Mouse (Mus musculus): ENCODE data around the gene Ppme1.
A peak's percentile ranks its signal among the peaks of the same experiment; 100 is the strongest.

The Ppme1 gene

DNA sequence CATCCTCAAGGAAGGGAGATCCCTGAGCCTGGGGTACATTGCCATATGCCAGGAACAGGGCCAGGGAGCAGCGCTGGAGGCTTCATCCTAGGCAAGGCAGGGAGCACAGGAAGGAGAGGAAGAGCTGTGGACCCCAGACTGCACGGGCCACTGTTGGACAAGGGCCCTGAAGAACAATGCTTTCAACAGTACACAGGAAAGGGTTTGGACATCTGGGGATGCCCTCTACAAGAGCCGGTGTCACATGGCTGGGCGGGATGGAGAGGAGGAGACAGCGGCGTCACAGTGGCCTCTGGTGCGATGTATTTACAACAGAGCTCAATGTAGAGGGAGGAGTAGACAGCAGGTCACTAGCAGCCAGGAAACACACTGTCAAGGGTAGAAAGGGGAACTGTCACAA lies 44.6 kb downstream of the Ppme1 start:
- no peak for DNase-seq (ENCODE audit: extremely low spot score)

DNA sequence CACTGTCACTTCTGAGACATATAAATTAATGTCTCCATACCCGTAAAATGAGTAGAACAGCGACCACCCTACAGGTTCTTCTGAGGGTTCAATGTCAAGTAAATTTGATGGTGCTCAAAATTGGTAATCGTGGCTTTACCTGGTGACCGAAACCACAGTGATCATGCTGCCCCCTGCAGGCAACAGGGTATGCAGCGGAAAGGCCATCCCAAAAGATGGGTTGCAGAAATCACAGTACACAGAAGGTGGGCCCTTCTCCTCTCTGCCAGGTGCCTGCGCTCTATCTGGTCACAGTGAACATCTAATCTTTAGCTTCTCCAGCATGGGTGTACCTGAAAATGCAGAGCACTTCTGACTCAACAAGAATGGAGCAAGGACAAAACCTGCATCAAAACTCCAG lies 46.6 kb downstream of the Ppme1 start:
- DNase-seq (ENCODE audit: extremely low spot score) = no peak

DNA sequence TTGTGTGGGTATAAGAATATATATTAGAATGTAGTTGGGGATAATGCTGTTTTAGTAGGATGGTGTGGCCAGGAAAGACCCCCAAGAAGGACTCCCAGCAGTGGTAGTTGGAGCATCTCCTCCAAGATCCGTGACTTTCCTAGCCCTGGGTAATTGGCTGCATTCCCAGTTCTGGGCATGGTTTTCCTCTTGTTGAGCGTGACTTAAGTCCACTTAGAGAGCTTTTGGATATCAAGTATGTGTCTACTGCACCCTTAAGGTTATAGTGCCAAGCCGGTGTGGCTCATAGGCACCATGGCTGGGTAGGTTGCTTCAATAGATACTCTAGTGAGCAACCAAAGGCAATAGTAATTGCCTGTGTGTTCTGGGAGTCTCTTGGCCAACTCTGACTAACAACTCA lies 48.4 kb downstream of the Ppme1 start:
- no peak for DNase-seq (ENCODE audit: extremely low spot score)

GRCm38 (mm10) chr7:100317534-100317933 lies 54.6 kb downstream of the Ppme1 start:
- DNase-seq (ENCODE audit: extremely low spot score) = no peak

- DNase-seq (ENCODE audit: extremely low spot score) = no peak
Measured at GRCm38 (mm10) chr7:100316924-100317323, 55.2 kb downstream of the Ppme1 start.

DNA sequence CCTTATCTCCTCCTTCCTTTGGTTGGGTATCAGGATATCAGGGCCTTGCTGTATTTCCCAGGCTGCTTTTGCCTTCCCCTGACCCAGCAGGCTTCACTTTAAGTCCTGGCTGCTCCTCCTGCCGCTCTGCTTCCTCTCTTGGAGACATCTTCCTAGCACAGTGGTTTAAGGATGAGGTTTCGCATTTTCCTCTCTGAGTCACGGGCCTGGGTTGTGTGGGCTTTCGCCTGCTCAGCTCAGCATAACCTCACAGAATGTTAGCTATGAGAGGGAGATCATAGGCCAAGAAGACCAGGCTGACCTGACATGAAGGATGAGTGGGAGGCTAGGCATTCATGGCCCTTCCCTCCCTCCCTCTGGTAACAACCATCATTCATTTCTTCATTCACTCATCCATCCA lies 59.4 kb downstream of the Ppme1 start:
- no peak for DNase-seq (ENCODE audit: extremely low spot score)

DNA sequence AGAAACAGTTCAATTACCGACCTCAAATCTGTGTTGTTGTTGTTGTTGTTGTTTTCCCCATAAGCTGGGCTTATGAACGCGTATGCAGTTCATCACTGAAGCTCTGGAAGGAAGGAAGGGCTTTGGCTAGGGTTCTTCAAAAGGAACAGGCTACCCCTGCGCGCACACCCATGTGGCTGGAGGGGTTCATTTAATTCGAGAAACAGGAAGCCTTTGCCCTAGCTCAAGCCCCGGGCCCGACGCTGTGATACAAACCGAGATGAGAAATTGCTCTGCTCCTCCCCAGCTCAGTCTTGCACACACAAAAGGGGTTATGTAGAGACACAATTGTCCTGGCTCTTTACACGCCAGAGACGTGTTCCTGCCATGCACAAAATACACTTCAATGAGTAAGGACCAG lies 61.8 kb downstream of the Ppme1 start:
- no peak for DNase-seq (ENCODE audit: extremely low spot score)

GRCm38 (mm10) chr7:100309679-100310078 lies 62.4 kb downstream of the Ppme1 start:
- no peak for DNase-seq (ENCODE audit: extremely low spot score)

DNA sequence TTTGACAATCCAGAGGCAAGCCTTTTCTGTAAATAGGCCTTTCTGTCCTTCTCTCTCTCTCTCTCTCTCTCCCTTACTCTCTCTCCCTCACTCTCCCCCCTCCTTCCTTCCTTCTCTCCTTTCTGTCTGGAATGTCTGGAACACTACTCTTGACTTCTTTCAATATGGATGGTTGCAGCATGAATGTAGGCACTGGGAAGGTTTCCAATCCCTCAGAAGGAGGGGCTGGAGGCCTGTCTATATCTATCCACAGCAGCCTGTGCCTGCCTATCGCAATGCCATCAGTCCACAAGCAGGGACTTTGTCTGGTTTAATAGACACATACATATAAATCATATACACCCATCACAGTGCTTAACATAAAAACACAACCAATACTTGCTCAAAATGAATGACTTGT lies 62.9 kb downstream of the Ppme1 start:
- DNase-seq (ENCODE audit: extremely low spot score) = no peak

GRCm38 (mm10) chr7:100307872-100308653 lies 64.0 kb downstream of the Ppme1 start:
- DNase-seq (ENCODE audit: extremely low spot score) = no peak

DNA sequence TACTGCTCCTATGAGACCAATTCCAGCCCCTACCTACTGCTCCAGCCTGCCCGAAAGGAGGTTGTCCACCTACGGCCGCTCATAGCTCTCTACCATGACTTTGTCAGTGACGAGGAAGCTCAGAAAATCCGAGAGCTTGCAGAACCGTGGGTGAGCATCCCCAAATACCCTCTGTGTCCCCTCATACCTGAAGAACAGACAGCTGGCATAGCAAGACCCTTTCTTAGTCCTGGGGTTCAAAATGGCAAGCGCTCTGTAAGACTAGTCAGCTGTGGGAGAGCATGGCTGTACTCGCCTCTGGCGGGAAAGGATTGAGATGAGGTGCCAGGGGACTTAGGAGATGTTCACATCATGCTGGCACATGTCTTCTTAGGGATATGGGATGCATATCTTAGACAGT lies 66.2 kb downstream of the Ppme1 start:
- DNase-seq (ENCODE audit: extremely low spot score) = no peak

GRCm38 (mm10) chr7:100302316-100302715 lies 69.8 kb downstream of the Ppme1 start:
- no peak for DNase-seq (ENCODE audit: extremely low spot score)

GRCm38 (mm10) chr7:100301390-100301789 lies 70.7 kb downstream of the Ppme1 start:
- DNase-seq (ENCODE audit: extremely low spot score) = no peak

DNA sequence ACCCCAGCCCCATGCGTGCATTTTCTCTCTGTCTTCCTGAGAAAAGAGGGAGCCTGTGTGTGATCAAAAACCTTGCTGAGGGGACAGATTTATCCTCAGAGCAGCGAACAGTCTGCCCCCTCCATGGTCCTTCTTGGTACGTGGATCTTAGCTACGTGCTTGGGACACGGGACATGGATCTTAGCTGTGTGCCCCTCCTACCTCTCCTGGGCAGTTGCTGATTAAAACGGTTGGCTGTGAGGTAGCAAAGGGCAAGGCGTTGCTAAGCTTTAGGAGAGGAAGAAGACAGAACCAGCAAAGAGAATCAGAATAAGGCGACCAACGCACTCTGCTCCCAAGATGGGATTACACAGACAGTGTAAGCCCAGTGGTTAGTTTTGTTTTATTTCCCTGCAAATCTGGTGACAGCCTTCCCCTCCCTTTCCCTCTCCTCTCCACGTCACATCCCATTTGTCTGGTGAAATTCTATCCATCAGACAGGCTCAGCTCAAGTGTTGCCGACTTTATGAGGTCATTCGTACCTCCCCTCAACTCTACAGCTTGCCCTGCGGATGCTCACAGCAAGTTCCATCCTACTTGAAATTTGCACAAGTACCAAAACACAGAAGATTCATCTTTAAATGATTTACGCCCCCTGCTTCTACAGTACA lies 73.1 kb downstream of the Ppme1 start:
- no peak for DNase-seq (ENCODE audit: extremely low spot score)

GRCm38 (mm10) chr7:100296699-100297098 lies 75.4 kb downstream of the Ppme1 start:
- DNase-seq (ENCODE audit: extremely low spot score) = no peak

DNA sequence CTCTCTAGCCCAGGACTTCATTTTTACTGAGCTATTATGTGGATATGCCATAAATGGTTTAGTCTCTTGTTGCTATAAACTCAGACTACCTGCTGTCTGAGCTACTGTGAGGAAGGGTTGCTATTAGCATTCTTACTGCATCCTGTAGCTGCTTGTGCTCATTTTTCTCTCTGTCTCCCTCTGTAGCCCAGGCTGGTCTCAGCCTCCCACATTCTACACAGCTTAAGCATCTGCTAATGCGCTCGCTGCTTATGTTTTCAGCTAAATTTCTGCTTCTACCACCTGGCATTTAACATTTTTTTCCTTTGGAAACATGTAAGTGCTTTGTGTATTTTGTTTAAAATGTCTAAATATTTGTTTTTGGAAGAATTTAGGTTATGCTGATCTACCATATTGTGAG lies 76.4 kb downstream of the Ppme1 start:
- DNase-seq (ENCODE audit: extremely low spot score) = no peak

DNA sequence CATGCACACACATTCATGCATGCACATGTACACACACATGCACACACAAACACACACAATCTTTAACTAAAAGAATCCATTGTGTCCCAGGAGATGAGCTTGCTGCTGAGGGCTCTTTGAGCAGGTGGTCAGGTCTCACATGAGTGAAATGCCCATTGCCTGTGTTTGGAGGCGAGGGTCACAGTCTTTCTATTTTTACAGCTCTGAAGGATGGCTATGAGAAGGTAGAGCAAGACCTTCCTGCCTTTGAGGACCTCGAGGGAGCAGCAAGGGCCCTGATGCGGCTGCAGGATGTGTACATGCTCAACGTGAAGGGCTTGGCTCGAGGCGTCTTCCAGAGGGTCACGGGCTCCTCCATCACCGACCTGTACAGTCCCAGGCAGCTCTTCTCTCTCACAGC lies 78.6 kb downstream of the Ppme1 start:
- DNase-seq (ENCODE audit: extremely low spot score) = no peak

GRCm38 (mm10) chr7:100288622-100289021 lies 83.5 kb downstream of the Ppme1 start:
- DNase-seq (ENCODE audit: extremely low spot score) = peak; percentile 24

DNA sequence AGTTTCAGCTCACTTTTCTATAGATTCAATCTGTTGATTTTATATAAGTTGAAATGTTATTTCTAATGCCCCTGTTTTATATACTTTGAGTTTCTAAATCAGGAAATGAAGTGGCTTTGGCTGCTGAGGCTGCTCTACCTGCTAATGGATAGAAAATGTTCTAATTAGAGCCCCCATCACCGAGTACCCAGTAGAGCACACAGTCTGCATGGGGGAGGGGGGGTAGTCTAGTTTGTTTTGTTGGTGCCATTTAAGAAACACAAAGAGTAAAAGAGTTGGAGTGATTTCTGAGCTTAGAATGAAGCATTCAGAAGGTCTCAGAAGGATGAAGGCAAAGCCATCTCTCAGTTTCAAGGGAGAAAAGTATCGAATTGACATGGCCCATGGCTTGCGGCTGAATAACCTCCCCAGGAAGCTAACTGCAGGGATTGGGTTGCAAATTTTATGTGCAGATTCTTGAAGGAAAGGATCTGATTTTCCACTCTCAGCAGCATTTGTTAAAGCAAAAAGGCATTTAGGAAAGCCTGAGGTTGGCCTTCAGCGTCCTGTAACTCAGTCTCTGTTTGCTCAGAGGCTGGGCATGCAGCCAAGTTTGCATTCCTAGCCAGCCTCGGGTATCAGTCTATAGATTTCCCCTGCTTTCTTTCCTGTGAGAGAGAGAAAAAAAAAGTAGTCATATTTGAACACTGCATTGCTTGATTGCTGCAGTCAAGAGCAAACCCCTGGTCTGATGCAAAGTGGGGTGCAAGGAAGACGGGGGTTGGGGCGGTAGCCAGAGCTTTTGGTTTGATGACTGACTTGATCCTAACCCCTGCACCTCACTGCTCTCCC lies 84.1 kb downstream of the Ppme1 start:
- DNase-seq (ENCODE audit: extremely low spot score) = no peak

DNA sequence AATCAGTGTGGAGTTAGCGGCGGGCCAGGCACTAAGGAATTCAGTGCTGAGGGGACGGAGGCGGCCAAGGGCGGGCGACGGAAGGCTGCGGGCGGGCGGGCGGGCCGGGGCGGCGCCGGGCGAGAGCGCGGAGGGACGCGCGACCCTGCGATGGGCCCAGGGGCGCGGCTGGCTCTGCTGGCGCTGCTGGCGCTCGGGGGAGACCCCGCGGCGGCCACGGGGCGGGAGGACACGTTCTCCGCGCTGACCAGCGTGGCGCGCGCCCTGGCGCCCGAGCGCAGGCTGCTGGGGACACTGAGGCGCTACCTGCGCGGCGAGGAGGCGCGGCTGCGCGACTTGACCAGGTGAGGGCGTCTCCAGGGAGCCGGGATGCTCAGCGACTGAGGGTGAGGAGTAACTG lies 86.7 kb downstream of the Ppme1 start, which contains the start of gene P4ha3:
P4ha3 (plus strand) TSS at position 138 of the 400 bp plus-strand sequence.
- DNase-seq (ENCODE audit: extremely low spot score) = peak; percentile 42

- DNase-seq (ENCODE audit: extremely low spot score) = no peak
Measured at GRCm38 (mm10) chr7:100283298-100283697, 88.8 kb downstream of the Ppme1 start.

GRCm38 (mm10) chr7:100281596-100281995 lies 90.5 kb downstream of the Ppme1 start:
- no peak for DNase-seq (ENCODE audit: extremely low spot score)

DNA sequence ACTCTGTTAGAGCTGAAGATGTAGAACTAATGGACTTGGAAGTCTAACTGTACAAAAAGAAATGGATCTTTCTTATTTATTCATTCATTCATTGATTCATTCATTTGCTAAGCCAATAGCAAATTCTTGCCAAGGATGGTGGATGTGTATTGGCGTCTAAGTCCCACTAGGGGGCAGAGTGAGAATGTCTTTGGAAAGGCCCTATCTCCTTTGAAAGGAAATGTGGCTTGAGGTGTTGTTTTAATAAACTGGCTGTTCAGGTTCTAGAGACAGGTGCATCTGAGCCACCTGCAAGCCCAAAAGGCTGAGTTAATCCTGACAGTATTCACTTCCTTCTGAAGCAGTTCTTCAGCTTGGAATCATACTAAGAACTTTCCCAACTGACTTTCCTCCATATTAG lies 92.3 kb downstream of the Ppme1 start:
- DNase-seq (ENCODE audit: extremely low spot score) = peak; percentile 48

Data from embryo, embryonic 9.5 days (tissue).